Mouse (Mus musculus) forebrain, embryonic 13.5 days (tissue): Measurements from ENCODE around the gene Rnf223. TPM values are rescaled to one million over a fixed set of nuclear protein-coding genes. Genes with fewer than 3 reads are reported as not detected.
"Not testable (repeated sequence)": the region's sequence is repeated elsewhere in the genome, so short reads cannot be mapped to it uniquely, and the experiment has no call there.

ENCODE experiments used
- ATAC-seq: fragments of 200-750 bp; cut with Nextera tagmentation; 2 replicates; pipeline ENCODE4 v1.8.0; 2017
- H3K27ac ChIP-seq: fragments of 300-500 bp; sonication (generic); 2 replicates; pipeline ENCODE4 v1.5.1; 2015; ENCODE audit warnings: inconsistent platforms, mild to moderate bottlenecking, moderate library complexity
- H3K27me3 ChIP-seq: fragments of 300-500 bp; sonication (generic); 2 replicates; pipeline ENCODE4 v1.6.1; 2015; ENCODE audit warnings: mild to moderate bottlenecking, inconsistent platforms
- H3K36me3 ChIP-seq: fragments of 300-500 bp; sonication (generic); 2 replicates; pipeline ENCODE4 v1.6.1; 2015; ENCODE audit warnings: mild to moderate bottlenecking, inconsistent platforms; ENCODE audit not compliant: poor library complexity, severe bottlenecking
- H3K4me1 ChIP-seq: fragments of 300-500 bp; sonication (generic); 2 replicates; pipeline ENCODE4 v1.6.1; 2015; ENCODE audit warnings: inconsistent platforms
- H3K4me2 ChIP-seq: fragments of 300-500 bp; sonication (generic); 2 replicates; pipeline ENCODE4 v1.6.1; 2015; ENCODE audit warnings: inconsistent platforms, mild to moderate bottlenecking, moderate library complexity
- H3K4me3 ChIP-seq: fragments of 300-500 bp; sonication (generic); 2 replicates; pipeline ENCODE4 v1.5.1; 2015; ENCODE audit warnings: mild to moderate bottlenecking, inconsistent platforms
- H3K9ac ChIP-seq: fragments of 300-500 bp; sonication (generic); 2 replicates; pipeline ENCODE4 v1.6.1; 2015; ENCODE audit warnings: mild to moderate bottlenecking, inconsistent platforms
- H3K9me3 ChIP-seq: fragments of 300-500 bp; sonication (generic); replicated peaks from 2 replicates; pipeline ENCODE4 v1.6.1; 2016; ENCODE audit warnings: inconsistent platforms
- WGBS: fragments of 180-500 bp; shearing (Covaris S2); methylation state at CpG from one replicate; pipeline ENCODE4 v1.1.7; 2015; 5-methylcytosine and 5-hydroxymethylcytosine counted together
- polyA plus RNA-seq: library from polyadenylated mRNA; unstranded; fragments of >200 nt; fragmentation: Nextera tagmentation; extraction: Ambion mirVana; gene quantifications from 2 replicates; pipeline ENCODE4 v1.2.1, GENCODE M21; 2015

Gene Rnf223
- polyA plus RNA-seq, 1 experiment from 2014 or later: 0.87 TPM

DNA sequence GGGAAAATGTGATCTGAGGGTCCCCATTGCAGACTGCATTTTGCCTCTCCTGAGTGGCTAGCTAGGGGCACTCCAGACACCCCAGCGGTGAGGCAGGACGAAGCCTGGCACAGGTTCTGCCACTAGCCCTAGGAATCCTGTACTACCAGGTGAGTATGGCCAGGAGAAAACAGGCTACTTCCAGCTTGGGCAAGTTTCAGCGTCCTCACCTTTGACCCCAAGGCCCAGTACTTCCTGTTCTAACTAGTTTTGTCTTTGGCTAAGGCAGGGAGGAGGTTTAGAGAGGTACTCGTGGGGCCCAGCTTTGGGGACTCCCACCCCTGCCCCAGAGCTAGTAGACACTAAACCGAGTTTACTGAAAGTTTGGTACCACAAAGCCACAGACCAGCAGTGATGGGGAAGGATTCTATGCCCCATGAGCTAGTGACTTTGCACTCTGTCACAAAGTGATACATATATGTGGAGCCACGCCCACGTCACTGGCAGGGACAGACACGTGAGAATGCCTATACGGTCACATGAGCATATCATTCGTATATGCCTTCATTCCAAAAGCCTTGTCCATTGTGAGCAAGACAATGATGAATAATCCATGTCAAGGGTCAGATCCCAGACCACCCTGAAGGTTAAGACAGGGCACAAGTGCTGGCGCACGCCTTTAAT, 3.8 kb downstream of the Rnf223 start:
- WGBS: 83% methylated on average over 12 of the region's 12 CpGs
- H3K36me3 ChIP-seq: no peaks in the 10 kb centered on the region
- ATAC-seq: no peak
- no peak overlapping the region for H3K27ac ChIP-seq
- H3K4me1 ChIP-seq: no peaks in the 10 kb centered on the region
- H3K9me3 ChIP-seq: 0 out of 2 replicates have a peak, but pooled peaks cover 8% of the 10 kb centered on the region
- H3K4me2 ChIP-seq: no peak overlapping the region
- no peaks in the 10 kb centered on the region for H3K27me3 ChIP-seq
- no peak overlapping the region for H3K4me3 ChIP-seq
- no peak overlapping the region for H3K9ac ChIP-seq

DNA sequence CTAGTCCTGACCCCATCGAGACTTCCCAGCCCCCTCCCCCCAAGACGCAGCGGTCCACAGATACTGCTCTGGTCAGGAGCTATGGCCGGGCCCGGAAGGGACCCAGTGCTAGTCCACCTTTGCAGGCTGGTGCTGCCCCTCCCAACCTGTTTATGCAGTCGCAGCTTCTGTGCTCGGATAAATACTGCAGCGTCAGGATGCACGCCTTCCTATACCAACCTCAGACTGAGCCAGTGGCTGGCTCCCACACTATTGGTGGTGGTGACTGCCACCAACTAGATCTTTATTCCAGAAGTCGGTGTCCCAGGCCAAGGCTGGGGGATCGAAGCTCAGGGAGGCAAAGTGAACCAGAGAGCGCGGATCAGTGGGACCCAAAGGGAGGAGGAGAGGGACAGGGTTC, 4.8 kb downstream of the Rnf223 start:
- Histone ChIP-seq H3K9me3 (0 out of 2 replicates have a peak, but pooled peaks cover 8% of the 10 kb centered on the region), H3K36me3 (no peaks in the 10 kb centered on the region), H3K27me3 (no peaks in the 10 kb centered on the region), H3K27ac (no peak overlapping the region), H3K4me2 (no peak overlapping the region), H3K4me1 (no peaks in the 10 kb centered on the region), H3K4me3 (no peak overlapping the region), H3K9ac (no peak overlapping the region)
- ATAC-seq: no peak
- WGBS: 92% methylated on average over 13 of the region's 13 CpGs

DNA sequence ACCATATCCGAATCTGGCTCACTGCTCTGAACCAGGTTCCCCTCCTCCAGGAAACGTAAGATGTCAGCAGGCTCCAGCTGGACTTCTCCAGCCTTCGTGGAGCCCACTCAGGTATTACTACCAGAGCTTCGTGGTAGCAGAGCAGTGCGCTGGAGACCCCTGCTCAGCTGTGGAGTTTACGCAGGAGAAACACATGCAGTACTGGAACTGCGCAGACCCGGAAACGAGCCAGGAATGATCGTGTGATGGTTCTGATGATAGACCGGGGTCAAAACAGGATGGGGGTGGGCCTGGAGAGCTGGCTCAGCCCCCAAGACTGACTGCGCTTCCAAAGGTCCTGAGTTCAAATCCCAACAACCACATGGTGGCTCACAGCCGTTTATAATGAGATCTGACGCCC, 5.5 kb downstream of the Rnf223 start:
- H3K4me1 ChIP-seq: no peaks in the 10 kb centered on the region
- WGBS: 94% methylated on average over 14 of the region's 14 CpGs
- no peak overlapping the region for H3K4me2 ChIP-seq

DNA sequence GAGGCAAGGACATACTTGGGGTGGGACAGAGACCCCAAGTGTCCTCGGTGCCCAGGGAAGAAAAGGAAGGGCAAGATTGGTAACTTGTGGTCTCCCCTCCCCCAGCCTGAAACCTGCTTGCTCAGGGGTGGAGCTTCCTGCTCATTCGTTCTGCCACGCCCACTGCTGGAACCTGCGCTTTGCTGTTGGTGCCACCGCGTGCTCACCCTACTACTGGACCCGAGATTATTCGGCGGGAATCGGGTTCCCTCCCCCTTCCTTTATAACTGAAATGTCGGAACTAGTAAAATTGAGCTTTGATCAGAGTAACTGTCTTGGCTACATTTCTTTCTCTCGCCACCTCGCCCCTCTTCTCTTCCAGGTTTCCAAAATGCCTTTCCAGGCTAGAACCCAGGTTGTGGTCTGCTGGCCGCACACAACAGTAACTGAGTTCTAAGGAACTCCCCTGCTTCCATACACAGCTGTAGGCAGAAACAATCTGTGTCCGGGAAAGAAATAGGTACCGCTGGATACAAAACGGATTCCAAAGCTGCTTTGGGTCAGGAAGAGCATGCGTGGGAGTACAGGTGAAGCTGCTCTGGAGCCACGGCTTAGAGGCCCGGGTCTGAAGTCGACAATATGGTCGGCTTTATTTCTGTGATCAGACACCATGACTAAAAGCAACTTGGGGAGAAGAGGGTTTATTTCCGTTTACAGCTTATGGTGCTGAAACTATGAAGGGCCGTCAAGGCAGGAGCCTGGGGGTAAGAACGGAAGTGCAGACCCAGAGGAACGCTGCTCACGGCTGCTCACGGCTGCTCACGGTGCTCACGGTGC, 6.2 kb downstream of the Rnf223 start:
- no peak overlapping the region for H3K4me2 ChIP-seq
- WGBS: 95% methylated on average over 30 of the region's 30 CpGs
- H3K27me3 ChIP-seq: no peaks in the 10 kb centered on the region
- H3K36me3 ChIP-seq: no peaks in the 10 kb centered on the region
- H3K27ac ChIP-seq: no peak overlapping the region
- ATAC-seq: no peak
- 0 out of 2 replicates have a peak, but pooled peaks cover 8% of the 10 kb centered on the region for H3K9me3 ChIP-seq
- no peak overlapping the region for H3K9ac ChIP-seq
- H3K4me1 ChIP-seq: no peaks in the 10 kb centered on the region
- H3K4me3 ChIP-seq: no peak overlapping the region

More for the DNA sequence above, 5.5 kb downstream of the Rnf223 start:
- no peak for ATAC-seq
- Histone ChIP-seq H3K9ac (no peak overlapping the region), H3K9me3 (0 out of 2 replicates have a peak, but pooled peaks cover 8% of the 10 kb centered on the region), H3K27me3 (no peaks in the 10 kb centered on the region), H3K36me3 (no peaks in the 10 kb centered on the region), H3K4me3 (no peak overlapping the region), H3K27ac (no peak overlapping the region)

- ATAC-seq, H3K4me1 ChIP-seq, H3K9ac ChIP-seq, H3K4me2 ChIP-seq, H3K4me3 ChIP-seq, H3K27ac ChIP-seq, H3K36me3 ChIP-seq, H3K9me3 ChIP-seq, H3K27me3 ChIP-seq: not testable (repeated sequence)
- WGBS: 89% methylated on average over 10 of the region's 10 CpGs
These were observed 20.6 kb downstream of the Rnf223 start for GRCm38 (mm10) chr4:156150887-156151286.

DNA sequence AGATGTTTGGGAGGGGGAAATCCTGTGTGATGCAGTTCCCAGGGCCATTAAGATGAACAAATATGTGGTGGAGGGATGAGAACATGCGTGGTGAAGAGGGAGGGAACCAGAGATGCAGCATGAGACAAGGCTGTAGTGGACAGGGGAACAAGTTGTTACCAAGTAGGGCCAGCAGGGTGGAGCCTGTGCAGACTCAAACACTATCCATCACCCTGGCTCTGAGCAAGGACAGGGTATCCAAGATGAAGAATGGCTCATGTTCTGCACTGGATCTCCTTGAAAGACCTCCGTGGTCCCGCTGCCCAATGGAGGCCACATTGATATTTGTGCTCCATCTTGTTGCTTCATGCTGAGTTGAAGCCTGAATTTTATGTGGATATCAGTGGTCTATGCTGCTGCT, 24.5 kb downstream of the Rnf223 start:
- Histone ChIP-seq H3K36me3 (no peaks in the 10 kb centered on the region), H3K4me3 (no peak overlapping the region), H3K9ac (no peak overlapping the region), H3K27me3 (no peaks in the 10 kb centered on the region), H3K9me3 (peaks cover 10% of the 10 kb centered on the region), H3K4me2 (no peak overlapping the region), H3K27ac (no peak overlapping the region), H3K4me1 (no peaks in the 10 kb centered on the region)
- WGBS: 90% methylated on average over 3 of the region's 3 CpGs
- ATAC-seq: no peak

GRCm38 (mm10) chr4:156166477-156166876, 36.2 kb downstream of the Rnf223 start:
- H3K4me3 ChIP-seq: no peak overlapping the region
- no peaks in the 10 kb centered on the region for H3K27me3 ChIP-seq
- H3K9ac ChIP-seq: no peak overlapping the region
- H3K4me1 ChIP-seq: no peaks in the 10 kb centered on the region
- peaks cover 10% of the 10 kb centered on the region; the same call in 1 of the 2 replicates for H3K9me3 ChIP-seq
- WGBS: 93% methylated on average over 9 of the region's 9 CpGs
- H3K27ac ChIP-seq: no peak overlapping the region
- H3K36me3 ChIP-seq: peaks cover 98% of the 10 kb centered on the region
- no peak overlapping the region for H3K4me2 ChIP-seq
- ATAC-seq: no peak

- Histone ChIP-seq H3K4me2 (no peak overlapping the region), H3K27me3 (no peaks in the 10 kb centered on the region), H3K9me3 (no peaks in the 10 kb centered on the region), H3K9ac (no peak overlapping the region), H3K4me3 (no peak overlapping the region), H3K4me1 (no peaks in the 10 kb centered on the region), H3K27ac (no peak overlapping the region), H3K36me3 (peaks cover 100% of the 10 kb centered on the region)
- WGBS: 90% methylated on average over 7 of the region's 8 CpGs
- no peak for ATAC-seq
These were observed 38.3 kb downstream of the Rnf223 start for GRCm38 (mm10) chr4:156168611-156169010.

DNA sequence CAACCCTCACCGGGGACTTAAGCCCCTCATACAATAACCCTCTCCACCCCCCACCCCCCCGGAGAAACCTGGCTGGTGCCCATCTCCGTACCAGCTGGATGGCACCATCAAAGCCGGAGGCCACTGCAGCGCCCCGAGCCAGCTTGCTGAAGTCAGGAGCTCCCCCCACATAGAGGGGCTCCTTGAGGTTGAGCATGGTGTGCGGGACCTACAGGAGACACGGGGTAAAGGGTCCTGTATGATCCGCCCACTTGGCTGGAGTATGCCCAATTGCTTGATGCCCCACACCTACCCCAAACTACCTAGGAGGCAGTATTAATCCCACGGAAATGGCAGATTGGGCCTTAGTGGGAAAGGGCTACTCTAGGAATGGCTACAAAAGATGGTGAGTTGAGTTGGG, 38.8 kb downstream of the Rnf223 start:
- no peak overlapping the region for H3K4me3 ChIP-seq
- H3K27ac ChIP-seq: no peak overlapping the region
- WGBS: 93% methylated on average over 10 of the region's 10 CpGs
- H3K36me3 ChIP-seq: peaks cover 100% of the 10 kb centered on the region
- no peaks in the 10 kb centered on the region for H3K27me3 ChIP-seq
- H3K9me3 ChIP-seq: no peaks in the 10 kb centered on the region
- no peak for ATAC-seq
- H3K4me1 ChIP-seq: no peaks in the 10 kb centered on the region
- H3K9ac ChIP-seq: no peak overlapping the region
- H3K4me2 ChIP-seq: no peak overlapping the region

DNA sequence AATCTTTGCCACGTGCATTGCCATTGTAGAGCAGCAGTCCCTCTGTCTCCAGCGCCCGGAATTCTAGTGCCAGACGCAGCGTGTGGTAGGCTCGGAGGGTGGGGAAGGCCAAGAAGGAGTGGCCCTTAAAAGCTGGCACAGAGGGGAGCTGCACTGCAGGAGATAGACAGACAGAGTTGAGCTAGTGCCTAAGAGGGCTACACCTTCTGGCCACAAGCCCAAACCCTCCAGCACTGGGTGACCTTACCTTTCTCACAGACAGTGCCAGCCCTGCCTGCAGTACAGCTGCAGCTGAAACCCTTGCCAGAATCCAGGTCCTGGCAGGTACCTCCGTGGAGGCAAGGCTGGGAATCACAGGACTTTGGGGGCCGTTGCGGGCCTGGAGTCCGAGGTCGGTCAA, 41.5 kb downstream of the Rnf223 start:
- H3K27me3 ChIP-seq: no peaks in the 10 kb centered on the region
- 93% methylated on average over 11 of the region's 11 CpGs for WGBS
- ATAC-seq: no peak

DNA sequence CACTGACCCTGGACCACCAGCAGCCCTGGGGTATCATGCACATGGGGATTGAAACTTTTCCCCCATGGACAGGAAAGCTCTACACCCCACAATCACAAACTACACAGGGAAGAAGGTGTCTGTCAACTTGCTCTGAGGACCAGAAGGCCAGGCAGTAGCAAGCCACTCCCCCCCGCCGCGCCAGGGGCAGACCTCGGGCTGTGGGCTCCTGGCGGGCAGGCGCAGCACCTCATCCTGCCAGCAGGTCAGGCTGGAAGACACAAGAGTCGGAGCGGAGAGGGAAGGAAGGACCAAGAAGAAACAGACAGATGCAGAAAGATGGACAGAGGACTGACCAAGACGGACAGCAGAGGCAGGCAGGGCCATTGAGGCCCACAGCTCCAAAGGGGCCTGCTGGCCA, 47.3 kb downstream of the Rnf223 start:
- ATAC-seq: no peak
- Histone ChIP-seq H3K4me1 (peaks cover 24% of the 10 kb centered on the region), H3K4me2 (no peak overlapping the region), H3K36me3 (peaks cover 98% of the 10 kb centered on the region), H3K9ac (no peak overlapping the region), H3K27me3 (no peaks in the 10 kb centered on the region), H3K4me3 (no peak overlapping the region), H3K9me3 (no peaks in the 10 kb centered on the region), H3K27ac (no peak overlapping the region)
- 93% methylated on average over 9 of the region's 9 CpGs for WGBS

More for the DNA sequence above, 41.5 kb downstream of the Rnf223 start:
- Histone ChIP-seq H3K4me1 (no peaks in the 10 kb centered on the region), H3K9ac (no peak overlapping the region), H3K4me2 (no peak overlapping the region), H3K4me3 (no peak overlapping the region), H3K36me3 (peaks cover 100% of the 10 kb centered on the region), H3K27ac (no peak overlapping the region), H3K9me3 (no peaks in the 10 kb centered on the region)
